Mouse (Mus musculus): Measurements from ENCODE around the gene Zmym4. TPM values are rescaled to one million over a fixed set of nuclear protein-coding genes. Genes with fewer than 3 reads are reported as not detected.

The Zmym4 gene
- total RNA-seq, 2 experiments from 2014 or later, result 14.6 to 16.3 TPM

GRCm38 (mm10) chr4:126822891-126823882, 144.7 kb downstream of the Zmym4 start:
- no peak for DNase-seq (ENCODE audit: low spot score)

GRCm38 (mm10) chr4:126814854-126815253, 153.1 kb downstream of the Zmym4 start:
- no peak for DNase-seq (ENCODE audit: low spot score)

GRCm38 (mm10) chr4:126813212-126813611, 154.7 kb downstream of the Zmym4 start:
- no peak for DNase-seq (ENCODE audit: low spot score)

Other genes starting within 250 kb of the Zmym4 start
- gene Tfap2e, start 231.9 kb downstream of the Zmym4 start, total RNA-seq (2021), result not detected
- gene Ncdn, start 214.7 kb downstream of the Zmym4 start, total RNA-seq (2021), result 10 to 100 TPM; 12.4 to 13.3 TPM
- gene AU040320, start 214.6 kb downstream of the Zmym4 start, total RNA-seq (2021), result 10 to 100 TPM; 23.6 to 25.5 TPM
- gene Sfpq, start 53.2 kb upstream of the Zmym4 start, total RNA-seq (2021), result 10 to 100 TPM; 54.9 to 65.1 TPM
- 1 to 10 TPM; 4.2 to 5.3 TPM for gene Zmym1, start 93.0 kb upstream of the Zmym4 start, total RNA-seq (2021)
- gene Zmym6, start 109.2 kb upstream of the Zmym4 start, total RNA-seq (2021), result 1 to 10 TPM; 3.6 to 4.6 TPM
- gene Tmem35b, start 155.6 kb upstream of the Zmym4 start, total RNA-seq (2021), result under 1 TPM; 0.62 to 0.90 TPM
- gene Dlgap3, start 201.1 kb upstream of the Zmym4 start, total RNA-seq (2021), result under 1 TPM in 1 of 2 experiments, not detected in 1; 0.21 TPM

All from gastrocnemius, adult 18-20 months (tissue).